Mouse (Mus musculus) megakaryocyte-erythroid progenitor cell, adult 5 weeks (primary cell): ENCODE measurements around the gene Scgb1b27. TPM values are rescaled to one million over a fixed set of nuclear protein-coding genes. Genes with fewer than 3 reads are reported as not detected.

Source experiments
- polyA plus RNA-seq: library from polyadenylated mRNA; stranded (reverse); fragments of >175 nt; gene quantifications from 2 replicates; pipeline ENCODE4 v1.2.3, GENCODE M21; 2012

Gene Scgb1b27
- not detected in 2 replicates for polyA plus RNA-seq

DNA sequence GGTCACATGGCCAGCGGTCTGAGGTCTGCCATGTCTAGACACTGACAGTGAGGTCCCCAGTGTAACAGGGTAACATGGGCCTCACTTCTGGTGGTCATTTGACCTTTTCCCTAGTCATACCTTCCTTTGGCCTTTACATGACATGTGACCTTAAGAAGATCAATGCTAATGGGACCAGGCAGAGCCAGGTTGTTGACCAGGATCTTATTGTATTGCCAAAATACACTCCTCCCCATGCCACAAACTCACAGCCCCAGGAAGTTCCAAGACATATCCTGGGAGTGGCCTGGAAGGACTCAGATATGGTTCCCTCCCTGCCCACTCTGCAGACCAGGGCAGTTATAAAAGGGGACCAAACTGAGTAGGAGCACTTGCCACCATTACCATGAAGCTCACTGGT, at the start of gene Scgb1b27:
Scgb1b27 (plus strand) TSS at position 301 of the 400 bp plus-strand sequence.

DNA sequence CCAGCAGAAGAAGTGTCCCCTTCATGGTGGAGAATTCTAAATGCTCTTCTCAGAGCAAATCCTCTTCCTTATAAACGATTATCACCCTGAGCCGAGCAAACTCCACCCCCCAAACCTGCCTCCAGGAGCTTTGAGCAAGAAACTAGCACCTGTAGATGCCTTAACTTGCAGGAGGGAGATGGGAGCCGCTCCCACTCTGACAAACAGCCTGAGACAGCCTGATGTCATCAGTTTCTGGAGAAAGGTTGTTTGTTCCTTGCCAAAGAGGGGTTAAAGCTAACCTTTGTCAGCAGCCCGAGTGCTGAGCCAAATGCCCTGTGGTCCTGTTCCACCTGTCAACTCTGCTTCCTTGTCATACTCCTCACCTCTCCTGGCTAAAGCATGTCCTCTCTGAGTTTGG, 7.4 kb upstream of the Scgb1b27 start, which contains the start of gene Scgb2b27:
Scgb2b27 (minus strand) TSS at position 101 of the 400 bp plus-strand sequence.

Other genes starting within 250 kb of the Scgb1b27 start
- gene Scgb2b26, start 76.4 kb upstream of the Scgb1b27 start, polyA plus RNA-seq, result not detected in 2 replicates
- not detected in 2 replicates for gene Scgb2b27, start 7.5 kb upstream of the Scgb1b27 start, polyA plus RNA-seq
- gene Scgb1b30, start 73.9 kb downstream of the Scgb1b27 start, polyA plus RNA-seq, result not detected in 2 replicates
- 0.64 and 0.73 TPM in 2 replicates for gene Wtip, start 111.8 kb downstream of the Scgb1b27 start, polyA plus RNA-seq
- gene Uba2, start 148.1 kb downstream of the Scgb1b27 start, polyA plus RNA-seq, result 19.0 and 23.6 TPM in 2 replicates
- gene Pdcd2l, start 175.2 kb downstream of the Scgb1b27 start, polyA plus RNA-seq, result 3.6 and 5.7 TPM in 2 replicates
- 2,929 and 3,365 TPM in 2 replicates for gene Gpi1, start 208.9 kb downstream of the Scgb1b27 start, polyA plus RNA-seq
- not detected in 2 replicates for gene Gm6096, start 229.6 kb downstream of the Scgb1b27 start, polyA plus RNA-seq